Mouse (Mus musculus): ENCODE data around the gene Tmem163. TPM values are rescaled to one million over a fixed set of nuclear protein-coding genes. Genes with fewer than 3 reads are reported as not detected.

Tmem163 gene
- polyA plus RNA-seq, 1 experiment = 25.3 TPM

DNA sequence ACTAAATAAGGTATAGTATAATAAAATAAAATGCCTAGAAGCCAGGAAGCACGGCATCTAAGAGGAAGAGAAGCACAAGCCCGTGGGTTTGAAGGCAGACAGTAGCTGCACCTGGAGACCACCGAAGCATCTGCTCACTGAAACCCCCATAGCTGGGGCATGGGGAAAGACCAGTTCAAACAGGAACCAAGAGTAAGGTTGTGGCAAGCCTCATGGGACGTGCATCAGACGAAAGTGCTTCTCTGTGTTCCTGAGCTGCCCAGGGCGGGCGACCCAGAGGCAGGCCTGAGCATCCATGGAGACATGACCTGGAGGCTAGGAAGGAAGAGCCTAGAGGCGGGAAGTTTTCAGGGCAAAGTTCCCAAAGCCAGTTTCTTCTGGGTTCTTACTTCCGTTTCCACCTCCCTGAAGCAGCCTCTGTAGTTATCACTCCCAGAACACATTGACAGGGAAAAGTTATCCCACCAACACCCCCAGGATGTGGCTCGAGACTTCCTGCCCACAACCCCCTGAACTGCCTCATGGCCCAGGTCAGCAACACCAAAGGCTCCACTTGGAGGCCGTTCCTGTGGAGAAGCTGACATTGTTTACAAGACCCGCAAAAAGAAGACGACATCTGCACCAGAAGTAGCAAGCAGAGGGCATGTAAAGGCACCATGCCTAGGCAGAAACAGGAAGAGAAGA, 16.8 kb downstream of the Tmem163 start:
- H3K4me3 ChIP-seq (replicated peaks; ENCODE audit: extremely low read depth, low read depth, low read length) = no peak overlapping the region
- no peaks in the 10 kb centered on the region for H3K4me1 ChIP-seq (ENCODE audit: control insufficient read depth, insufficient read depth, low read length)
- 48% methylated on average over 13 of the region's 13 CpGs for WGBS
- no peak for DNase-seq
- no peak for TF ChIP-seq POLR2A (IDR thresholded peaks at IDR 0.05; ENCODE audit: borderline replicate concordance, extremely low read depth, low read depth, low read length)
- TF ChIP-seq CTCF (IDR thresholded peaks at IDR 0.05; ENCODE audit: insufficient read depth, low read length) = no peak

GRCm38 (mm10) chr1:127661118-127662012, 18.0 kb downstream of the Tmem163 start:
- 43% methylated on average over 13 of the region's 13 CpGs for WGBS
- H3K4me3 ChIP-seq (replicated peaks; ENCODE audit: extremely low read depth, low read depth, low read length) = no peak overlapping the region
- TF ChIP-seq POLR2A (IDR thresholded peaks at IDR 0.05; ENCODE audit: borderline replicate concordance, extremely low read depth, low read depth, low read length) = no peak
- no peak for TF ChIP-seq CTCF (IDR thresholded peaks at IDR 0.05; ENCODE audit: insufficient read depth, low read length)
- no peaks in the 10 kb centered on the region for H3K4me1 ChIP-seq (ENCODE audit: control insufficient read depth, insufficient read depth, low read length)
- DNase-seq = no peak

DNA sequence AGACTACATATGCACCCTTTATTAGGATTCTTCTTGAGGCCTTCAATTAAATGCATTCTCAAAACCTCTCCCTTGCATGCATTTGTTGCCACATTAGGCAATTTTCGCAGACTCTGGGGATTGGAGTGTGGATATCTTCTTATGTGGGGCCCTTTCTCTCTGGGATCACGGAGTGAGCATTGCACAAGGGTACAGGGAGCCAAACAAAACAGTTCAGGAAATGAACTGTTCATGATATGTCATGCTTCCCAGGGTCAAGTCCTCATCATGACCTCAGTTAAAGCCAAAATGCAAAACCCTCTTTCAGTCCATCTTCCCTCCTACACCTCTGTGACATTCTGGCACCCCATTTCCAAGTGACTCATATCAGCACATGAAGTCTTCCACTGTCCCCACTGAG, 27.8 kb downstream of the Tmem163 start:
- TF ChIP-seq CTCF (IDR thresholded peaks at IDR 0.05; ENCODE audit: insufficient read depth, low read length) = no peak
- TF ChIP-seq POLR2A (IDR thresholded peaks at IDR 0.05; ENCODE audit: borderline replicate concordance, extremely low read depth, low read depth, low read length) = no peak
- DNase-seq = no peak
- no peaks in the 10 kb centered on the region; the same call in 1 of the 2 replicates for H3K4me1 ChIP-seq (ENCODE audit: control insufficient read depth, insufficient read depth, low read length)
- no peak overlapping the region for H3K4me3 ChIP-seq (replicated peaks; ENCODE audit: extremely low read depth, low read depth, low read length)
- 64% methylated on average over 2 of the region's 2 CpGs for WGBS

DNA sequence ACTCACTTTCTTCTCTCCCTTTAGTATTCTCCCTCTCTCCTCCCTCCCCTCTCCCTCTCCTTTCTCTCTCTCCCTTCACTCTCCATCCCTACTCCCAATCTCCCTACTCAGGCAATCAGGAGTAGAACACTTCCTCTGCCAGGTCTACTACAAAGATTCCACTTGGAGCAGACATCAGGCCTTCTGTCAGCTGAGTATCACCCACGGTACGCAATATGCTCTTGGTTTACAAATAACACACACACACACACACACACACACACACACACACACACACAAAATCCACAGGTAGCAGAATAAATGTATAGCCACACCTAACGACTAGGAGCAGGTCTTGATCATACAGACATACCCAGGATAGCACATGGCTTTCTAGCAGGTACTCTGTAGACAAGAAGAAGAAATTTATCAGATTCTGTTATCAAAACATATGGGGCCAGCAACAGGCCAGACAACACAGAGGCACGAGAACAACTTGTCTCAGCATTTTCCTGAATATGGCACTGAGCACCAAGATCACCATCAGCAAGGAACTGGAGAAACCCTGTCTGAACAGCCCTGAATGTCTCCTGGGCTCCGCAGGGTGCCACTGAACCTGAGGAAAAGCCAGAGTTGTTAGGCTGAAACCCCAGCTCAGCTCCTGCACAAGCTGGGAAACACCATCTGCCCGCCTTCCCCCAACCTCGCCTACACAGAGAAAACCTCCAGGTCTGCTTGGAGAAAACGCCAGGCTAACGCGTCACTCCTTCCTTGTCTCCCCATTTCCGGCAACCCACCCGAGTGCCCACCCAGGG, 36.2 kb downstream of the Tmem163 start:
- 73% methylated on average over 12 of the region's 12 CpGs for WGBS
- no peak for DNase-seq
- TF ChIP-seq POLR2A (IDR thresholded peaks at IDR 0.05; ENCODE audit: borderline replicate concordance, extremely low read depth, low read depth, low read length) = no peak
- TF ChIP-seq CTCF (IDR thresholded peaks at IDR 0.05; ENCODE audit: insufficient read depth, low read length) = no peak

DNA sequence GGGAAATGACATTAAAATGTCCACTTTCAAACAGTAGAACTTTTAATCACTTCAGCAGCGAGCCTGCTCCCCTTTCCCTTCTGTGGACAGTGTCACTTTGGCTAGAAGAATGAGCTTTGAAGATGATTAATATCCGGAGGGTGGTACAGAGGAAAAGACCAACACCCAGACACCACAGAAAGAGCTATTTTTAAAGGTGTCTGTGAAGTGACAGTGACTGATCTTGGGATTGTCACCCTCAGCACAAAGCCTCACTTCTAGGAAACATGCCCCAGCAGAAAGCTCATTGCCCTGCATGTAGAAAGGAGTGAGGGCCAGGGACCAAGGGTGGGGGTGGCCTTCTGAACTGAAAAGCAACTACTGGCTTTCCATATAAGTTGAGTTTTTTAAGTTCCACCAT, 41.4 kb downstream of the Tmem163 start:
- no peak for TF ChIP-seq CTCF (IDR thresholded peaks at IDR 0.05; ENCODE audit: insufficient read depth, low read length)
- no peak for TF ChIP-seq POLR2A (IDR thresholded peaks at IDR 0.05; ENCODE audit: borderline replicate concordance, extremely low read depth, low read depth, low read length)
- DNase-seq = no peak
- Histone ChIP-seq H3K4me1 (ENCODE audit: control insufficient read depth, insufficient read depth, low read length) (no peaks in the 10 kb centered on the region), H3K4me3 (replicated peaks; ENCODE audit: extremely low read depth, low read depth, low read length) (no peak overlapping the region)
- 34% methylated on average over 2 of the region's 2 CpGs for WGBS

More for the DNA sequence above, 36.2 kb downstream of the Tmem163 start:
- H3K4me1 ChIP-seq (ENCODE audit: control insufficient read depth, insufficient read depth, low read length) = no peaks in the 10 kb centered on the region
- no peak overlapping the region for H3K4me3 ChIP-seq (replicated peaks; ENCODE audit: extremely low read depth, low read depth, low read length)

- no peak for TF ChIP-seq CTCF (IDR thresholded peaks at IDR 0.05; ENCODE audit: insufficient read depth, low read length)
- TF ChIP-seq POLR2A (IDR thresholded peaks at IDR 0.05; ENCODE audit: borderline replicate concordance, extremely low read depth, low read depth, low read length) = no peak
- WGBS = 60% methylated on average over 7 of the region's 7 CpGs
- H3K4me1 ChIP-seq (ENCODE audit: control insufficient read depth, insufficient read depth, low read length) = no peaks in the 10 kb centered on the region; the same call in 1 of the 2 replicates
- no peak for DNase-seq
- no peak overlapping the region for H3K4me3 ChIP-seq (replicated peaks; ENCODE audit: extremely low read depth, low read depth, low read length)
Observed at GRCm38 (mm10) chr1:127627151-127627550, 52.2 kb downstream of the Tmem163 start.

- Histone ChIP-seq H3K4me1 (ENCODE audit: control insufficient read depth, insufficient read depth, low read length) (no peaks in the 10 kb centered on the region; the same call in 1 of the 2 replicates), H3K4me3 (replicated peaks; ENCODE audit: extremely low read depth, low read depth, low read length) (no peak overlapping the region)
- DNase-seq = no peak
- TF ChIP-seq CTCF (IDR thresholded peaks at IDR 0.05; ENCODE audit: insufficient read depth, low read length) = no peak
- WGBS = 41% methylated on average over 5 of the region's 5 CpGs
Observed at GRCm38 (mm10) chr1:127625577-127626362, 53.6 kb downstream of the Tmem163 start.

DNA sequence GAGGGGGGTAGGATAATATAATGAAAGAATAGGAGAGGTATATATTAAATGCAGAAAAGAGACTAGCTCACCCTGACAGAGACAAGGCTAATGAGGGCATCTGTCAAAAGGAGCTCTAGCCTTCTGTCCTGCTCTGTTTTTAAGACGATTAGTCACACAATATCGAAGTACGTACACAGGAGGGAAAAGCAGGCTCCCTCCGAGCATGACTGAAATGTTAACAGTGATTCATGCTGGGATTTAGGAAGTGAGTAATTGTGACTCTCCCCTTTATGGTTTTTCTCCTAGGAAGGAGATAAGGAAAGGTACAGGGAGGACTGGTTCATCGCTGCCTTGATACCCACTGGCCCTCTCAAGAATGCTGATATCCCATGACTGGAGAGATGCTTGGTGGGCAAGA, 57.0 kb downstream of the Tmem163 start:
- TF ChIP-seq POLR2A (IDR thresholded peaks at IDR 0.05; ENCODE audit: borderline replicate concordance, extremely low read depth, low read depth, low read length) (no peak), CTCF (IDR thresholded peaks at IDR 0.05; ENCODE audit: insufficient read depth, low read length) (no peak)
- WGBS = 84% methylated on average over 5 of the region's 5 CpGs

More for the DNA sequence above, 57.0 kb downstream of the Tmem163 start:
- no peak for DNase-seq
- no peak overlapping the region for H3K4me3 ChIP-seq (replicated peaks; ENCODE audit: extremely low read depth, low read depth, low read length)
- H3K4me1 ChIP-seq (ENCODE audit: control insufficient read depth, insufficient read depth, low read length) = no peaks in the 10 kb centered on the region; the same call in 1 of the 2 replicates
